Mouse (Mus musculus): ENCODE data around the gene Gm12169.
"Not testable (repeated sequence)": the region's sequence is repeated elsewhere in the genome, so short reads cannot be mapped to it uniquely, and the experiment has no call there.

Gene Gm12169

GRCm38 (mm10) chr11:46523912-46524311 is at the start of gene Gm12169:
Gm12169 (plus strand) TSS chr11:46524212.
- DNase-seq (ENCODE audit: low spot score in 2 of 2): no peak

- no peak for DNase-seq (ENCODE audit: low spot score in 2 of 2)
Measured at GRCm38 (mm10) chr11:46474220-46474619, 49.8 kb upstream of the Gm12169 start.

- DNase-seq (ENCODE audit: low spot score in 2 of 2): no peak
Measured at GRCm38 (mm10) chr11:46479311-46479710, 44.7 kb upstream of the Gm12169 start.

- DNase-seq (ENCODE audit: low spot score in 2 of 2): peak; percentile 18 to 24
Measured at GRCm38 (mm10) chr11:46480517-46480916, 43.5 kb upstream of the Gm12169 start.

- DNase-seq (ENCODE audit: low spot score in 2 of 2): no peak
Measured at GRCm38 (mm10) chr11:46488231-46488630, 35.8 kb upstream of the Gm12169 start.

- no peak for DNase-seq (ENCODE audit: low spot score in 2 of 2)
Measured at GRCm38 (mm10) chr11:46488650-46489049, 35.4 kb upstream of the Gm12169 start.

- no peak for DNase-seq (ENCODE audit: low spot score in 2 of 2)
Measured at GRCm38 (mm10) chr11:46507146-46507545, 16.9 kb upstream of the Gm12169 start.

GRCm38 (mm10) chr11:46509900-46510299 is 14.1 kb upstream of the Gm12169 start:
- no peak for DNase-seq (ENCODE audit: low spot score in 2 of 2)

GRCm38 (mm10) chr11:46521341-46521740 is 2.7 kb upstream of the Gm12169 start:
- DNase-seq (ENCODE audit: low spot score in 2 of 2): not testable (repeated sequence)

- DNase-seq (ENCODE audit: low spot score in 2 of 2): no peak
Measured at GRCm38 (mm10) chr11:46522719-46523118, 1.3 kb upstream of the Gm12169 start.

GRCm38 (mm10) chr11:46530149-46530548 is 6.1 kb downstream of the Gm12169 start:
- no peak for DNase-seq (ENCODE audit: low spot score in 2 of 2)

GRCm38 (mm10) chr11:46536978-46537377 is 13.0 kb downstream of the Gm12169 start:
- DNase-seq (ENCODE audit: low spot score in 2 of 2): no peak

GRCm38 (mm10) chr11:46543530-46543929 is 19.5 kb downstream of the Gm12169 start:
- no peak for DNase-seq (ENCODE audit: low spot score in 2 of 2)

GRCm38 (mm10) chr11:46549721-46550120 is 25.7 kb downstream of the Gm12169 start:
- DNase-seq (ENCODE audit: low spot score in 2 of 2): no peak

- no peak for DNase-seq (ENCODE audit: low spot score in 2 of 2)
Measured at GRCm38 (mm10) chr11:46552741-46553140, 28.7 kb downstream of the Gm12169 start.

- no peak for DNase-seq (ENCODE audit: low spot score in 2 of 2)
Measured at GRCm38 (mm10) chr11:46561096-46561495, 37.1 kb downstream of the Gm12169 start.

GRCm38 (mm10) chr11:46564671-46565070 is 40.7 kb downstream of the Gm12169 start:
- no peak for DNase-seq (ENCODE audit: low spot score in 2 of 2)

- no peak for DNase-seq (ENCODE audit: low spot score in 2 of 2)
Measured at GRCm38 (mm10) chr11:46565967-46566366, 42.0 kb downstream of the Gm12169 start.

- no peak for DNase-seq (ENCODE audit: low spot score in 2 of 2)
Measured at GRCm38 (mm10) chr11:46569107-46569506, 45.1 kb downstream of the Gm12169 start.

- DNase-seq (ENCODE audit: low spot score in 2 of 2): no peak
Measured at GRCm38 (mm10) chr11:46571327-46571726, 47.3 kb downstream of the Gm12169 start, which contains the start of gene BC053393. BC053393 (plus strand) TSS chr11:46571536.

- DNase-seq (ENCODE audit: low spot score in 2 of 2): no peak
Measured at GRCm38 (mm10) chr11:46578771-46579281, 54.8 kb downstream of the Gm12169 start.

GRCm38 (mm10) chr11:46580428-46580827 is 56.4 kb downstream of the Gm12169 start:
- DNase-seq (ENCODE audit: low spot score in 2 of 2): no peak

GRCm38 (mm10) chr11:46582741-46583140 is 58.7 kb downstream of the Gm12169 start:
- no peak for DNase-seq (ENCODE audit: low spot score in 2 of 2)

All from spleen, postnatal 36 days (tissue).